Comparison of ENCODE assay signal across 8 mouse cellular contexts in genomic region chr3:121433968-121434533, GRCm38 (mm10). TPM values are rescaled to one million over a fixed set of nuclear protein-coding genes. Genes with fewer than 3 reads are reported as not detected.
DNase-seq lines count a peak whose midpoint lies in the region; ATAC-seq and TF ChIP-seq lines count a peak whose summit lies in the region.

No protein-coding gene starts in this region.

- H3K79me2 ChIP-seq in myocyte (ENCODE audit: control insufficient read depth, insufficient read depth), result peaks cover 99% of the 10 kb centered on the region

- no peaks in the 10 kb centered on the region for H3K27me3 ChIP-seq in intestine, embryonic 14.5 days (replicated peaks; ENCODE audit: control insufficient read depth, insufficient read depth, low read length)
- H3K27me3 ChIP-seq in intestine, postnatal 0 days (replicated peaks; ENCODE audit: control insufficient read depth, insufficient read depth, low read length), result no peaks in the 10 kb centered on the region
- no peaks in the 10 kb centered on the region for H3K27me3 ChIP-seq in forebrain, embryonic 12.5 days
- H3K27me3 ChIP-seq in intestine, embryonic 15.5 days (replicated peaks), result no peaks in the 10 kb centered on the region
- H3K27me3 ChIP-seq in myocyte (ENCODE audit: control insufficient read depth, insufficient read depth, insufficient read length), result no peaks in the 10 kb centered on the region

- WGBS in intestine, embryonic 14.5 days, result 31% methylated on average over 8 of the region's 8 CpGs
- 40% methylated on average over 8 of the region's 8 CpGs for WGBS in intestine, postnatal 0 days
- WGBS in forebrain, embryonic 12.5 days, result 59% methylated on average over 8 of the region's 8 CpGs
- 33% methylated on average over 8 of the region's 8 CpGs for WGBS in intestine, embryonic 15.5 days

- H3K4me1 ChIP-seq in intestine, embryonic 14.5 days (replicated peaks; ENCODE audit: control insufficient read depth, insufficient read depth, low read length), result peaks cover 66% of the 10 kb centered on the region
- no peaks in the 10 kb centered on the region for H3K4me1 ChIP-seq in intestine, postnatal 0 days (replicated peaks; ENCODE audit: control insufficient read depth, insufficient read depth, low read length)
- H3K4me1 ChIP-seq in forebrain, embryonic 12.5 days, result peaks cover 79% of the 10 kb centered on the region
- peaks cover 49% of the 10 kb centered on the region for H3K4me1 ChIP-seq in intestine, embryonic 15.5 days (replicated peaks)

- H3K27ac ChIP-seq in intestine, embryonic 14.5 days (ENCODE audit: low read depth), result peak overlapping the region; percentile 43; the same call in 1 of the 2 replicates
- H3K27ac ChIP-seq in intestine, postnatal 0 days (ENCODE audit: low read depth, low read length), result no peak overlapping the region; the same call in 1 of the 2 replicates
- 0 out of 2 replicates have a peak overlapping the region, but pooled peaks have one; percentile 46 for H3K27ac ChIP-seq in forebrain, embryonic 12.5 days
- no peak overlapping the region; the same call in 1 of the 2 replicates for H3K27ac ChIP-seq in intestine, embryonic 15.5 days

- H3K36me3 ChIP-seq in intestine, embryonic 14.5 days (ENCODE audit: control insufficient read depth, insufficient read depth, low read length), result 0 out of 2 replicates have a peak, but pooled peaks cover 12% of the 10 kb centered on the region
- no peaks in the 10 kb centered on the region for H3K36me3 ChIP-seq in intestine, postnatal 0 days (ENCODE audit: control insufficient read depth, insufficient read depth)
- H3K36me3 ChIP-seq in forebrain, embryonic 12.5 days (replicated peaks), result peaks cover 13% of the 10 kb centered on the region
- peaks cover 3% of the 10 kb centered on the region; the same call in 1 of the 2 replicates for H3K36me3 ChIP-seq in intestine, embryonic 15.5 days
- H3K36me3 ChIP-seq in myocyte (ENCODE audit: control insufficient read depth, insufficient read depth), result peaks cover 23% of the 10 kb centered on the region

- no peak overlapping the region for H3K4me3 ChIP-seq in intestine, embryonic 14.5 days (ENCODE audit: low read depth, low read length)
- H3K4me3 ChIP-seq in intestine, postnatal 0 days (ENCODE audit: low read depth, low read length), result no peak overlapping the region
- no peak overlapping the region for H3K4me3 ChIP-seq in forebrain, embryonic 12.5 days (replicated peaks)
- no peak overlapping the region for H3K4me3 ChIP-seq in intestine, embryonic 15.5 days (replicated peaks)
- no peak overlapping the region for H3K4me3 ChIP-seq in myocyte

- no peak for TF ChIP-seq CTCF in intestine, postnatal 0 days (IDR thresholded peaks at IDR 0.05; ENCODE audit: low read depth)

- H3ac ChIP-seq in myocyte (ENCODE audit: control insufficient read depth, insufficient read length), result no peak overlapping the region

- no peak overlapping the region for H3K9ac ChIP-seq in intestine, embryonic 14.5 days (ENCODE audit: low read length)
- no peak overlapping the region for H3K9ac ChIP-seq in intestine, postnatal 0 days (ENCODE audit: low read depth, low read length)
- 0 out of 2 replicates have a peak overlapping the region, but pooled peaks have one; percentile 12 for H3K9ac ChIP-seq in forebrain, embryonic 12.5 days
- no peak overlapping the region for H3K9ac ChIP-seq in intestine, embryonic 15.5 days

- no peaks in the 10 kb centered on the region for H3K9me3 ChIP-seq in intestine, embryonic 14.5 days (ENCODE audit: control insufficient read depth, low read length)
- H3K9me3 ChIP-seq in intestine, postnatal 0 days (ENCODE audit: control insufficient read depth), result no peaks in the 10 kb centered on the region
- no peaks in the 10 kb centered on the region for H3K9me3 ChIP-seq in forebrain, embryonic 12.5 days
- no peaks in the 10 kb centered on the region for H3K9me3 ChIP-seq in intestine, embryonic 15.5 days

- ATAC-seq in intestine, embryonic 14.5 days (replicated peaks; ENCODE audit: low FRiP score, low TSS enrichment, low read depth), result no peak
- no peak for ATAC-seq in intestine, postnatal 0 days
- no peak for ATAC-seq in forebrain, embryonic 12.5 days (ENCODE audit: low FRiP score)
- ATAC-seq in intestine, embryonic 15.5 days, result peak; percentile 28; the same call in 1 of the 2 replicates

- 0 out of 2 replicates have a peak overlapping the region, but pooled peaks have one; percentile 4 for H3K4me2 ChIP-seq in intestine, embryonic 14.5 days (ENCODE audit: low read length)
- H3K4me2 ChIP-seq in intestine, postnatal 0 days (replicated peaks; ENCODE audit: low read depth), result no peak overlapping the region
- no peak overlapping the region for H3K4me2 ChIP-seq in forebrain, embryonic 12.5 days
- H3K4me2 ChIP-seq in intestine, embryonic 15.5 days (replicated peaks), result peak overlapping the region; percentile 18
- H3K4me2 ChIP-seq in myocyte (ENCODE audit: low read depth), result peak overlapping the region; percentile 37

- DNase-seq in intestine, embryonic 14.5 days (ENCODE audit: low spot score), result no peak
- DNase-seq in MN1 (ENCODE audit: low spot score), result no peak
- DNase-seq in frontal cortex, postnatal 10 days (ENCODE audit: low spot score in 2 of 2), result no peak
- DNase-seq in cerebellum, adult 9-10 months, result no peak

- TF ChIP-seq POLR2A in myocyte (IDR thresholded peaks at IDR 0.05; ENCODE audit: insufficient read length, low read depth), result no peak

TF ChIP-seq in myocyte, 11 proteins besides CTCF, POLR2A, EP300 and RAD21:
- no peak for TF ChIP-seq MYOD1 (IDR thresholded peaks at IDR 0.05; ENCODE audit: control insufficient read depth in 1 of 3, insufficient read length in 2 of 3, low read depth in 2 of 3)
- TF ChIP-seq MYOG (IDR thresholded peaks at IDR 0.05; ENCODE audit: control insufficient read depth in 1 of 3, insufficient read depth in 1 of 3, insufficient read length in 2 of 3, low read depth in 2 of 3), result no peak
- TF ChIP-seq POLR2AphosphoS2 (IDR thresholded peaks at IDR 0.05; ENCODE audit: insufficient read length, low read depth), result no peak
- TF ChIP-seq CEBPB (IDR thresholded peaks at IDR 0.05; ENCODE audit: insufficient read depth, poor library complexity, severe bottlenecking), result no peak
- no peak for TF ChIP-seq USF1 (IDR thresholded peaks at IDR 0.05; ENCODE audit: low read depth)

RNA-seq across cellular contexts. Expression of gene Cnn3, which starts 7.8 kb away (rescaled TPM):
- 567 and 699 TPM in 2 replicates for polyA plus RNA-seq in intestine, embryonic 14.5 days (2014; fragmentation: Nextera tagmentation; extraction: Ambion mirVana)
- 132 and 135 TPM in 2 replicates for polyA plus RNA-seq in intestine, postnatal 0 days (2015; fragmentation: Nextera tagmentation; extraction: Ambion mirVana)
- 831 and 838 TPM in 2 replicates for polyA plus RNA-seq in forebrain, embryonic 12.5 days (2016; fragmentation: Nextera tagmentation; extraction: Ambion mirVana)
- 414 and 470 TPM in 2 replicates for polyA plus RNA-seq in intestine, embryonic 15.5 days (2015; fragmentation: Nextera tagmentation; extraction: Ambion mirVana)
- polyA plus RNA-seq in myocyte (2012; fragmentation: generic; extraction: Trizol), result 589 TPM

Comparison
In these comparisons a context has a peak if more than half of its experiments do, and no peak if none do; other contexts are left out.
1. H3K27ac ChIP-seq: peak in intestine, embryonic 14.5 days (single experiment) and forebrain, embryonic 12.5 days (single experiment); none in intestine, postnatal 0 days (single experiment) and intestine, embryonic 15.5 days (single experiment).
2. H3K4me2 ChIP-seq: peak in intestine, embryonic 14.5 days (single experiment), intestine, embryonic 15.5 days (single experiment) and myocyte (single experiment); none in intestine, postnatal 0 days (single experiment) and forebrain, embryonic 12.5 days (single experiment).